Mouse (Mus musculus) T-helper 2 cell (primary cell): ENCODE results near the gene Ppp1r35.

Source experiments
- in situ Hi-C: fragments of 300-600 bp; cut with MboI, MseI; formaldehyde crosslinking; loops from one replicate; pipeline ENCODE4 v1.15.1; 2025; ENCODE audit warnings: high pct_unique_total_duplicates

The Ppp1r35 gene

GRCm38 (mm10) chr5:137781661-137782060, 3.0 kb downstream of the Ppp1r35 start:
- in situ Hi-C loops: no loop called here

- in situ Hi-C loops: no loop called here
These were observed 4.3 kb downstream of the Ppp1r35 start for GRCm38 (mm10) chr5:137782776-137783522.

GRCm38 (mm10) chr5:137783901-137784540, 5.4 kb downstream of the Ppp1r35 start:
- in situ Hi-C loops: no loop called here

- in situ Hi-C loops: no loop called here
These were observed 5.9 kb downstream of the Ppp1r35 start for GRCm38 (mm10) chr5:137784546-137784945.

GRCm38 (mm10) chr5:137785164-137786031, 6.7 kb downstream of the Ppp1r35 start:
- in situ Hi-C loops: no loop called here

GRCm38 (mm10) chr5:137786109-137786942, 7.7 kb downstream of the Ppp1r35 start:
- in situ Hi-C loops: no loop called here

GRCm38 (mm10) chr5:137787151-137787928, 8.7 kb downstream of the Ppp1r35 start, which contains the start of the genes Mepce and Zcwpw1:
Gene Mepce (minus strand): TSS chr5:137787655.
Gene Zcwpw1 (plus strand): TSS chr5:137787798.
- in situ Hi-C loops: no loop called here

GRCm38 (mm10) chr5:137788171-137788570, 9.5 kb downstream of the Ppp1r35 start:
- in situ Hi-C loops: no loop called here

- in situ Hi-C loops: no loop called here
These were observed 10.4 kb downstream of the Ppp1r35 start for GRCm38 (mm10) chr5:137788946-137789531.

- in situ Hi-C loops: no loop called here
These were observed 12.9 kb downstream of the Ppp1r35 start for GRCm38 (mm10) chr5:137791553-137791952.

- in situ Hi-C loops: loop anchor here (5.0 kb wide), 1 partner anchor 76 kb away; the partner anchor contains the start of gene Pilrb2
These were observed 18.0 kb downstream of the Ppp1r35 start for GRCm38 (mm10) chr5:137796606-137797005.

- in situ Hi-C loops: no loop called here
These were observed 22.3 kb downstream of the Ppp1r35 start for GRCm38 (mm10) chr5:137800917-137801316.

GRCm38 (mm10) chr5:137806158-137806557, 27.5 kb downstream of the Ppp1r35 start:
- in situ Hi-C loops: no loop called here

GRCm38 (mm10) chr5:137808316-137808715, 29.7 kb downstream of the Ppp1r35 start:
- in situ Hi-C loops: no loop called here

- in situ Hi-C loops: loop anchor here (10.0 kb wide), 1 partner anchor 817 kb away; no protein-coding TSS in a partner anchor
These were observed 39.0 kb downstream of the Ppp1r35 start for GRCm38 (mm10) chr5:137817466-137818222.

- in situ Hi-C loops: no loop called here
These were observed 43.5 kb downstream of the Ppp1r35 start for GRCm38 (mm10) chr5:137822126-137822525.

- in situ Hi-C loops: no loop called here
These were observed 44.0 kb downstream of the Ppp1r35 start for GRCm38 (mm10) chr5:137822602-137823001.

- in situ Hi-C loops: no loop called here
These were observed 44.9 kb downstream of the Ppp1r35 start for GRCm38 (mm10) chr5:137823455-137824045.

- in situ Hi-C loops: no loop called here
These were observed 46.4 kb downstream of the Ppp1r35 start for GRCm38 (mm10) chr5:137825030-137825429.
